Mouse (Mus musculus): ENCODE results near the gene Cbfa2t3.
A peak's percentile ranks its signal among the peaks of the same experiment; 100 is the strongest.
"Not testable (repeated sequence)": the region's sequence is repeated elsewhere in the genome, so short reads cannot be mapped to it uniquely, and the experiment has no call there.

Cbfa2t3 gene

GRCm38 (mm10) chr8:122635878-122636802 is 62.8 kb downstream of the Cbfa2t3 start:
- DNase-seq = no peak

DNA sequence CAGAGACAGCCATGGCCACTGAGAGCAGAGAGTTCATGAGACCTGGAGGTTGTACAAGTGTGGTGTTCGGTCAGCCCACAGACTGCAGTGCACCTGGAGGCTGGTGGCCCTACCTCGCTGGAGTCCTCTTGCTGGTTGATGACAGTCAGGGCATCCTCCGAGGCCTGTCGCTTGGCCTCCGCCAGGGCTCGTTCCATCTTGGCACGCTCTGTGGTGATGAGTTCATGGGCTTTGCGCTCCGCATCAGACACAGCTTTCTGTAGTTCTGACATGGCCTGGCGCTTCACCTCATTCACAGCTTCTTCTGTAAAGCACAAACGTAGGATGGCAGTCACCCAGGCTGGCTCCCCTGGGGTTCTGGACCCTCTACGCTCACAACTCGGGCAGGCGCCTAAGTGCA is 65.7 kb downstream of the Cbfa2t3 start:
- no peak for DNase-seq

DNA sequence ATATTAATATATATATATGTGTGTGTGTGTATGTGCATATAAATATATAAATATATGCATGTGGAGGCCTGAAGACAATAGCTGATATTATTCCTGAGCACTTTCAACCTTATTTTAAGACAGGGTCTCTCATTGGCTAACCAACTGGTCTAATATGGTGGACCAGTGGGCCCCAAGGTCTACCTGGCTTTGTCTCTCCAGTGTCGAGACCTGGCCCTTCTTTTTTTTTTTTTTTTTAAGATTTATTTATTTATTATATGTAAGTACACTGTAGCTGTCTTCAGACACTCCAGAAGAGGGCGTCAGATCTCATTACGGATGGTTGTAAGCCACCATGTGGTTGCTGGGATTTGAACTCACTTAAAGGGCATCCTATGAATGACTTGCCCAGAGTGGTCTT is 66.8 kb downstream of the Cbfa2t3 start:
- DNase-seq = not testable (repeated sequence)

- no peak for DNase-seq
These were observed 68.2 kb downstream of the Cbfa2t3 start for GRCm38 (mm10) chr8:122630696-122631095.

DNA sequence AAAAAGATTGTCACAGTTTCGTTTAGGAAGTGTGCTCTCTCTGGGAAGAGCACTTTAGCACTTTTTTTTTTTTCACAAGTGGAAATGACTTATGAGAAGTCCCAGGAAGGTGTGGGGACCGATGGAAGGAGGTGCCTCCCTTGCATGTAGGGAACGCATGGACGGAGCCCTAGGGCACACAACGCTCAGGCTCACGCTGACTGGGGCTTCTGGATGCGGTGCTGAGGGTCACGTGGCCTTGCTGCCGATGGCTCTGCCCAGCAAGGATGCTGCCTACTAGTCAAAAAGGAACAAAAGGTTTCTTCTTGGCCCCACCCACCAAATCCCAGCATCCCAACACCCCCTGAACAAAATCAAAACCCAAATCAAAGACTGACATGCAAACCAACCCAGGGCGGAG is 69.5 kb downstream of the Cbfa2t3 start:
- no peak for DNase-seq

- no peak for DNase-seq
These were observed 72.0 kb downstream of the Cbfa2t3 start for GRCm38 (mm10) chr8:122626896-122627295.

GRCm38 (mm10) chr8:122625811-122626210 is 73.1 kb downstream of the Cbfa2t3 start:
- no peak for DNase-seq

DNA sequence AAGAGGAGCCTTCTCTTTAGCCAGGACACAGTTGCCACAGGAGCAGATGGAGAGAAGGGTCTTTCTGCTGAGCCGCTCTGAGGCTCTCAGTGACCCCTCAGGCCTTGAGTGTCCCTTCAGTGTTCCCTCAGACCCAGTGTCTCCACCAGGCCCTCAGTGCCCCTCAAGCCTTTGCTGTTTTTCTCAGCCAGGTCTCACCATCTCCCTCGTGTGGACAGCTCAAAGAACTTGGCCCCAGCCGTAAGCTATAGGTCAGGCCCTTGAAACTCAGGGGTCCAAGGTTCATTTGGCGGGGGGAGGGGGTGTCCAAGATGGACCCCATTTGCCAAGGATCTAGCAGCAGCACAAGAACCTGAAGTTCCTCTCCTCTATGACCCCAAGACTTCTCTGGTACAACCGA is 74.3 kb downstream of the Cbfa2t3 start:
- no peak for DNase-seq

DNA sequence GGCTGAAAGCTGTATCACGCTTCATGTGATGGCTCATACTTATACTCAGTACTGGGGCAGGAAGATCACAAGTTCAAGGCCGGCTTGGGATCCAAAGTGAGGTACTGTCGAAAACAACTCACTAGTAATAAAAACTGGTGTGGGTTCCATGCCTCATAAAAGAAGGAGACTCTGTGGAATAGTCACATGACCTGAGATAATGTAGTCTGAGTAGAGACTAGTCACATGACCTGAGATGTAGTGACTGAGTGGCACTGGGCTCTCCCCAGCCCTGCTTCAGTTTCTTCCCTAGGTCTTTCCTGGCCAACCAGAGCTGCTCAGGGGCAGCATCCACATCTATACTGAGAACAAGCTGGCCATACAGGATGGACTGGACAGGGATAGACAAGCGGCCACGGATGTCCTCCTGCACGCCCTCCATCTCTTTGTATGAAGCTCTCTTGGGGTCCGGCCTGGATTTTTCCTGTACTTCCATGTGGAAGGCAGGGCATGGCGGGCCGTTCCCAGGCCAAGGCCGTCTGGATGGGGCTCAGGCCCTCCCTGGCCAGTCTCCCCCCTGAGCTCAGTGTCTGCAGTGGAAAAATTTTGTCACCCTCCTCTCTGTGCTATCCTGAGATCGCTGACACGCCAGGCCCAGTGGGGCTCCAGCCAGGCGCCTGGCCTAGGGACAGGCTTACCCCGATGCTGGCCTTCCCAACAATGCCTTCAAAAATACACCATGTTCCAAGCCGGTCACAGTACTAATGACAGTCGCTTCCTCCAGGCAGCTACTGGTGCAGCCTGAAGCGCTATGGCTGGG is 74.9 kb downstream of the Cbfa2t3 start:
- no peak for DNase-seq

GRCm38 (mm10) chr8:122622727-122623126 is 76.2 kb downstream of the Cbfa2t3 start, which contains the start of gene Pabpn1l:
Pabpn1l (minus strand) TSS chr8:122622739.
- no peak for DNase-seq

DNA sequence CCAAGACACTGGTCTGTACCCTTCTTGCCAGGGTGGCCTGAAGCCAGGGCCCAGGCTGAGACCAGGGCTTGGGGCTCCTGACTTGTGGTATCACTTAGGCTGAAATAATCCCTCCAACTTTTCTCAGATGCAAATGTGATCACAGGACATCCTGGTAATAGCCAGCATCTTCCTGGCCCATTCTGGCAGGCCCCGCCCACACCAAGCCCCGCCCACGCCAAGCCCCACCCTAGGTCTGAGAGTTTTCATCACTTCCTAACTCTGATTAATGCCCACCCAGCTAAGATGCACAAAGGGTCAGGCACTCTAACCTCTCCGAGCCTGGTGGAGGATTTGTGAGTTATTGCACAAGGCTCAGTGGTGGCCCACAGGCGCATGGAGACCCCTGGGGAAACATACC is 78.5 kb downstream of the Cbfa2t3 start:
- DNase-seq = peak; percentile 34

DNA sequence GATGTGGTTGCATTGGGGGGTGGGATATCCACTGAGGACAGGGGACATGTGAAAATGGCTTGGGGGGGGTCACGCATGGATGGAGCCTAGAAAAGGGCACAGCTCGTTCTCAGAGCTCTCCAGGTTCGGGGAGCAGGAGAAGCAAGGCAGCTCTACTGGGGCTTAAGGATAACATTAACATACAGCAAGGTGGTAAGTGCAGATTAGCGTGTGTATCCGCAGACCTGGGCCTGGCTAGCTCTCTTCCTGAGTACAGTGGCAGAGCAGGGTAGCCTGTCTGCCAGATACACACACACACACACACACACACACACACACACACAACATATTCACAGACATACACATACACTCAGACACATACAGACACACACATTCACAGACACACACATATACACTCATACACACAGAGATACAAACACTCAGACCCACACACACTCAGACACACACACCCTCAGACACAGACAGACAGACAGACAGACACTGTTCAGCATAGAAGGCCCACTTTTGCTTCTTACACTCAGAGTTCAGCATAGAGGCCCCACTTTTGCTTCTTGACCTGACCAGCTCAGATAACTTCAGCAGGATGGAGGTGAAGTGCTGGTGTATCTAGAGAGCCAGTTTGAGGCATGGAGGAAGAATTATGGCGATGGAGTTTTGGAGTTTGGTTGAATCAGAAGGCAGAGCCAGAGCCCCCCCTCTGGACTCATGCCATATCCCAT is 80.1 kb downstream of the Cbfa2t3 start:
- no peak for DNase-seq

DNA sequence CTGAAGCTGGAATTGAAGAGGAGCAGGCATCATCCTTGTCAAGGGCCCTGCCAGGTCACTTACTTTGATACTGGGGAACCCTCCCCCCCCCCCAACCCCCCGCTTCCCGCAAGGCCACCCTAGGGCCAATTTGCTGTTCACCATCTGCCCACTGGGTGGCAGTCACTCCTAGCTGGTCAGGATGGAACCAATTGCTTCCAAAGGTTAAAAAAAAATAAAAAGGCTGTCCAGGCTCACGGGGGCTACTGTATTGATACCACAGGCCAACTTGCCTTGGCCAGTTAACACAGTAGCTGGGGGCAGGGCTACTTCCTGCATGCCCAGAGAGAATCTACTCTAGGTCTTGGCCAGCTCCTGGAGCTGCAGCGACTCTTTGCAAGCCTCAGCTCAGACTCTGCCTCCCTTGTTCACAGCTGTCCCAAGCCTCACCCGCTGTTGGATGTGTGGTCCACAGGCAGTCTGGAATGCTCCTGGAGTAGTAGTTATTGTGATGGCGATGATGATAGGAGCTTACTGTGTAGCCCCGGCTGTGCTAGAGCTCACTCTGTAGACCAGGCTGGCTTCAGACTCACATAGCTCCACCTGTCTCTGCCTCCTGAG is 80.9 kb downstream of the Cbfa2t3 start:
- DNase-seq = peak; percentile 90

DNA sequence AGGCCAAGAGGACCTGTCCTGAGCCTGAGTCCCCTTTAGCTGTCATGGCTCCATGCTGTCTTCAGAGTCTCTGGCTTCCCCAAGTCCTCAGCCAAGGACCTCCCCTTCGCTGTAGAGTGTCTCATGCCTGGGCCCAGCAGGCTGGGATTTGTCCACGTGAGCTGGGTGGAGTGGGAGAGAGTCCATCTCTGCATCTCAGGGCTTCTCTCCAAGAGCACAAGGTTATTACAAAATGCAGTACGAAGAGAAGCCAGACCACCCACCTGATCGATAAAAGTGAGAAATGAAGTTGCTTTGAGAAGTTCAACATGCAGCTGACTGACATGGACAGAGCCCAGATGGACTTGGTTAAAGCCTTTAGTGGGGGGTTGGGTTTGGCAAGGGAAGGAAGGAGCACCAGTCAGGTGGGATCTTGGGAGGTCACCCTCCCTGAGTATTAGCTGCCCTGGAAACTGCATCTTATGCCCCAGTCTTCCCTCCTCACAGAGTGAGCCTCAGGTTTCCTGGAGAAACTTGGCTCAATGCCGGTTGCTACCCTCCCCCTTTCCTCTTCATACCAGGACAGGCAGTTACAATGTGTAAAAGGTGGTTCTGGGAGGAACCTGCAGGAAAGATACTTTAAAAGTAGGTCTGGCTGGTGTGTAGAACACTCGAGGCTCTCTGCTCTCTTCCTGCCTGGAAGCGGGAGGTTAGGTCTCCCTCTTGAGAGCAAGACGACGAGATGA is 82.6 kb downstream of the Cbfa2t3 start:
- DNase-seq = no peak

DNA sequence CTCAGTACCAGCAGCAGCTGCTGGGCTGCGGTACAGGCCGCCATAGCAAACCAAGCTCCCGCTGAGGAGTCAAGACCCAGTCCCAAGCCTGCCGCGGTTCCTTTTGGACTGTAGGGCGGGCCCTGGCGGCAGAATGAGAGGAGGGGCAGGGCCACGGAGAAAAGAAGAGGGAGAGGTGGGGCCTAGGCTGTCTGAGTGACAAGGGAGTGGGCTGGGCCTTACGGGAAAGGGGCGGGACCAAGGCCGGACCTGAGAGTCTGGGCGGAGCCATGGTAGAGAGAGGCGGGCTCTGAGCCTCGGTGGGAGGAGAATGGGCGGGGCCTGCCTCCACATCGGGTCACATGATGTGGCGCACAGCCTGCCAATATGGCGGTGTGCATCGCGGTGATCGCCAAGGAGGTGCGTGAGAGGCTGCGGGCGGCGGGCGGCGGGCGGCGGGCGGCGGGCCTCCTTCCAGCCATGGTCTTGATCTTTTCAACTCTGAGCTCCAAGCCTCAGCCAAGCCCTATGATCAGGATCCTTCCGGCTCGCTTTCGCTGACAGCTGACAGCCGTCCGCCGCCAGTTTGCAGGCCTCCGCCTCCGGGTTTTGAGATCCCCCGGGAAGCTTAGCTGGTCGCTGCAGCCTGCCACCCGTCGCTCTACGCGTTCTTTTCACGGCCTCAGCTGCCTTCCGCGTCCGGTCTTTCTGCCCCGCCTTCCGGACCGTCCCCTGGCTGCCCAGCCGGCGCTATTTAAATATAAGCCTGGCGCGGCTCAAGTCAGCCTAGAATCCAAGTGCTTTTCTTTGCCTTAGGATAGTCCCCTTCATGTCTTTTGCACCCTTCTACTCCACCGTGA is 87.4 kb downstream of the Cbfa2t3 start, which contains the start of the genes Galns and Trappc2l:
Gene Galns, minus strand, starts transcription at position 169 of the 839 bp plus-strand sequence.
Gene Trappc2l, plus strand, starts transcription at position 346 of the 839 bp plus-strand sequence.
- peak; percentile 98 for DNase-seq

DNA sequence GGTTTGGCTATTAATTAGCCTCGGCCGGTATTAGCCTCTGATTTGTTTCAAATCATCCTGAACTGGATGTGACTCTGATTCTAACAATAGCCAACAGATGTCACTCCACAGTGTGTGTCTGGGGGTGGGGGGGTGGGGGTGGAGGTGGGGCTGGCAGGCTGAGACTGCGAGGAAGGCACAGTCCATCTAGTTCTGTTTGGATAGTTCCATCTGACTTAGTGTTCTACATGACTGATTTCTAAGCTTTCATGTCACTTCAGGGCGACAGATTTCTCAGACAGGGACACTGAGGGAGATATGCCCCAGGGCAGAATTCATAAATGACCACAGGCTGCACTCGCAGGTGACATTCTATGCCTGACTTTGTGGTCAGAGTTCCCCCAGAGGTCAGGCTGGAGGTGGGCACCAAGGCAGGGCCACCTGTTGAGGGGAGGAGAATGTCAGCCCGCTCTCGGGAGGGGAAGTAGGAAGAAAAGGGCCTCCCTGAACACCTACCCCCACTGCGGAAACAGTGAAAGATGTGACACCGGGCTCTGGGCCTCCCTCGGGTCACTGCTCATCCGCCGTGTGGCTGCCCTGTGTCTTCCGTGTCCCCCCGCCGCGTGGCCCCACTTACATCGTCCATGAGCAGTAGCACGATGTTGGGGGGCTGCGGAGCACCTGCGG is 88.2 kb downstream of the Cbfa2t3 start:
- no peak for DNase-seq

DNA sequence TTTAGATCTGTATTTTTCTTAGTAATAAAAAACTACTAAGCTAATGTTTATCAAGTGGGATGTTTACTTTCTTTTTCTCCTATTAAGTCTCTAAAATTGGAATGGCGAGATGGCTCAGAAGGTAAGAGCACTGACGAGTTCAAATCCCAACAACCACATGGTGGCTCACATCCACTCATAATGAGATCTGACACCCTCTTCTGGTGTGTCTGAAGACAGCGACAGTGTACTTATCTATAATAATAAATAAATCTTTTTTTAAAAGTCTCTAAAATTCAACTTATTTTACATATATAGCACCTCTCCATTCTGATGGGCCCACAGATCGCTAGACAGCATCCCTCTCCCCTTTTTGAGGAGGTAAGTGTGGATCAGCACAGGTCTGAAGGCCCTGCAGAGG is 88.7 kb downstream of the Cbfa2t3 start:
- DNase-seq = no peak

DNA sequence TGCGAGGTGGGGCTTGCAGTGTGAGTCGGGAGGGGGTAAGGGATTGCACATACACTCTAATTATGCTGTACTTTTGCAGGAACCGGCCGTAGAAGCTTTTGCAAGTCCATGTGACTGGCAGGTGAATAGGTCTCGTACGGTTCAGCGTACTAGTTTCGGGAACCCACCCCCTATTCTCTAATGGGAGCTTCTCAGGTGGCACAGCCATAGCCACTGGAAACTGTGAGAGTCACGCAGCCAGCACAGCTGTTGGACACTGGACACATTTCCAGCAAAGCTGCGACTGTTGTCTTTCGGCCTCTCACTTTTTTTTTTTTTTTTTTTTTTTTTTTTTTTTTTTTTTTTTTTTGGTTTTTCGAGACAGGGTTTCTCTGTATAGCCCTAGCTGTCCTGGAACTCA is 92.1 kb downstream of the Cbfa2t3 start:
- no peak for DNase-seq

DNA sequence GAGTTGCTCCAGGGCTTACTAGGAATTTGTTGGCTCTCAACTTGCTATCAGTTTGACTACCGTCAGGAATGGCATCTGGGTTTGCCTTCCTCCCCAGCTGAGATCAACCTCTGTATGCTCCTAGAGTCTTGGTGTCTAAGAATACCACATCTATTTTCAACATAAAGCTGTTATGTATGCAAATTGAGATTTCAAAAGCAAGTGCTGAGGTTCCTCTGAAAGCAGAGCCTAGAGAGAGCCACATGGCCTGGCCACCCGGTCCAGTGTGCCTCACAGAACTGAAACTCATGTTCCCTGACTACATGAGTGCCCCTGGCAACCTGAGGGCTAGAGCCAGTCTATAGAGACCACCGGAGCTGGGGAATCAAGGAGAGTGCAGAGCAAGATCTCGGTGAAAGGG is 93.5 kb downstream of the Cbfa2t3 start:
- DNase-seq = no peak

DNA sequence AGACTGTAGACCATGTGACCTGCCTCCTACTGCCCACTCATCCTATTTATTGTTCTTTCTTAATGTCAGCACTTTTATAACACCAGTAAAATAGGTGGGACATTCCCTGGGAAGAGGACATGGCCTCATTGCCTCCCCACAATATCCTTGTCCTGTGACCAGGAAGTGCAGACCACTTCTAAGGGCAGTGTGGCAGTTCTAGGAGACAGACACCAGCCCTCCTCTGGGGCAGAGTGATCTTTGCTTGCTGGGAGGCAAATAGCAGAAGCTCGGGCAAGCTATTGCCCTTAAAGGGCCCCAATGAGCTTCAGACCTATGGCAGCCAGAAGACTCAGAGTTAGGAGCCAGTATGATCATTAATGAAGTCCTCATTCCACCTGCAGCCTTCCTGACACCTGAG is 94.3 kb downstream of the Cbfa2t3 start:
- no peak for DNase-seq

Data from thymus, postnatal 4 days (tissue).